Mouse (Mus musculus): ENCODE results near the gene Actn1.

Actn1 gene

GRCm38 (mm10) chr12:80132250-80133003 is 127.7 kb downstream of the Actn1 start:
- DNase-seq, result peak; percentile 90 to 93

GRCm38 (mm10) chr12:80131359-80132249 is 128.6 kb downstream of the Actn1 start:
- no peak for DNase-seq

- DNase-seq, result no peak
Observed at GRCm38 (mm10) chr12:80130558-80131358, 129.4 kb downstream of the Actn1 start.

- peak in 1 of 2 experiments; percentile 39 for DNase-seq
Observed at GRCm38 (mm10) chr12:80129531-80129930, 130.6 kb downstream of the Actn1 start.

GRCm38 (mm10) chr12:80127191-80127762 is 132.9 kb downstream of the Actn1 start:
- DNase-seq, result no peak

- no peak for DNase-seq
Observed at GRCm38 (mm10) chr12:80125316-80125715, 134.9 kb downstream of the Actn1 start.

GRCm38 (mm10) chr12:80124756-80125155 is 135.4 kb downstream of the Actn1 start:
- DNase-seq, result no peak

GRCm38 (mm10) chr12:80124211-80124610 is 136.0 kb downstream of the Actn1 start:
- DNase-seq, result no peak

GRCm38 (mm10) chr12:80123227-80123803 is 136.9 kb downstream of the Actn1 start:
- DNase-seq, result peak in 1 of 2 experiments; percentile 52

- no peak for DNase-seq
Observed at GRCm38 (mm10) chr12:80121438-80121837, 138.7 kb downstream of the Actn1 start.

GRCm38 (mm10) chr12:80118588-80118987 is 141.6 kb downstream of the Actn1 start:
- no peak for DNase-seq
